Mouse (Mus musculus): Measurements from ENCODE around the gene Rb1.

Gene Rb1

GRCm38 (mm10) chr14:73217062-73217461, 108.6 kb downstream of the Rb1 start:
- in situ Hi-C loops (cut with MboI, MseI) = no loop called here

- in situ Hi-C loops (cut with MboI, MseI) = no loop called here
These were observed 114.1 kb downstream of the Rb1 start for GRCm38 (mm10) chr14:73211477-73211876.

GRCm38 (mm10) chr14:73210196-73210595, 115.4 kb downstream of the Rb1 start:
- in situ Hi-C loops (cut with MboI, MseI) = no loop called here

GRCm38 (mm10) chr14:73209262-73209661, 116.4 kb downstream of the Rb1 start:
- in situ Hi-C loops (cut with MboI, MseI) = no loop called here

- in situ Hi-C loops (cut with MboI, MseI) = no loop called here
These were observed 121.6 kb downstream of the Rb1 start for GRCm38 (mm10) chr14:73204016-73204415.

- in situ Hi-C loops (cut with MboI, MseI) = no loop called here
These were observed 124.2 kb downstream of the Rb1 start for GRCm38 (mm10) chr14:73201447-73201846.

- in situ Hi-C loops (cut with MboI, MseI) = no loop called here
These were observed 126.6 kb downstream of the Rb1 start for GRCm38 (mm10) chr14:73199058-73199457.

- in situ Hi-C loops (cut with MboI, MseI) = no loop called here
These were observed 138.7 kb downstream of the Rb1 start for GRCm38 (mm10) chr14:73186875-73187274.

GRCm38 (mm10) chr14:73181144-73181543, 144.5 kb downstream of the Rb1 start:
- in situ Hi-C loops (cut with MboI, MseI) = no loop called here

GRCm38 (mm10) chr14:73180671-73181070, 145.0 kb downstream of the Rb1 start:
- in situ Hi-C loops (cut with MboI, MseI) = no loop called here

GRCm38 (mm10) chr14:73179221-73179681, 146.4 kb downstream of the Rb1 start:
- in situ Hi-C loops (cut with MboI, MseI) = no loop called here

GRCm38 (mm10) chr14:73177961-73178360, 147.7 kb downstream of the Rb1 start:
- in situ Hi-C loops (cut with MboI, MseI) = no loop called here

GRCm38 (mm10) chr14:73176266-73176665, 149.4 kb downstream of the Rb1 start:
- in situ Hi-C loops (cut with MboI, MseI) = no loop called here

GRCm38 (mm10) chr14:73175814-73176213, 149.8 kb downstream of the Rb1 start:
- in situ Hi-C loops (cut with MboI, MseI) = no loop called here

- in situ Hi-C loops (cut with MboI, MseI) = no loop called here
These were observed 150.6 kb downstream of the Rb1 start for GRCm38 (mm10) chr14:73175031-73175430.

- in situ Hi-C loops (cut with MboI, MseI) = no loop called here
These were observed 151.3 kb downstream of the Rb1 start for GRCm38 (mm10) chr14:73174091-73174995.

GRCm38 (mm10) chr14:73173662-73174061, 152.0 kb downstream of the Rb1 start:
- in situ Hi-C loops (cut with MboI, MseI) = no loop called here

- in situ Hi-C loops (cut with MboI, MseI) = no loop called here
These were observed 153.2 kb downstream of the Rb1 start for GRCm38 (mm10) chr14:73172196-73173011.

GRCm38 (mm10) chr14:73169926-73170844, 155.4 kb downstream of the Rb1 start:
- in situ Hi-C loops (cut with MboI, MseI) = no loop called here

GRCm38 (mm10) chr14:73168605-73169004, 157.0 kb downstream of the Rb1 start:
- in situ Hi-C loops (cut with MboI, MseI) = no loop called here

GRCm38 (mm10) chr14:73165136-73165535, 160.5 kb downstream of the Rb1 start:
- in situ Hi-C loops (cut with MboI, MseI) = no loop called here

All from T-helper 1 cell (primary cell).